Mouse (Mus musculus) skeletal muscle tissue, adult 2 months (tissue): ENCODE data around the gene A430078G23Rik.
"Not testable (repeated sequence)": the region's sequence is repeated elsewhere in the genome, so short reads cannot be mapped to it uniquely, and the experiment has no call there.

Experiments
- DNase-seq: peaks from one replicate; pipeline ENCODE4 v3.0.0-alpha.2; 2012; ENCODE audit warnings: low read depth, low spot score

The A430078G23Rik gene

DNA sequence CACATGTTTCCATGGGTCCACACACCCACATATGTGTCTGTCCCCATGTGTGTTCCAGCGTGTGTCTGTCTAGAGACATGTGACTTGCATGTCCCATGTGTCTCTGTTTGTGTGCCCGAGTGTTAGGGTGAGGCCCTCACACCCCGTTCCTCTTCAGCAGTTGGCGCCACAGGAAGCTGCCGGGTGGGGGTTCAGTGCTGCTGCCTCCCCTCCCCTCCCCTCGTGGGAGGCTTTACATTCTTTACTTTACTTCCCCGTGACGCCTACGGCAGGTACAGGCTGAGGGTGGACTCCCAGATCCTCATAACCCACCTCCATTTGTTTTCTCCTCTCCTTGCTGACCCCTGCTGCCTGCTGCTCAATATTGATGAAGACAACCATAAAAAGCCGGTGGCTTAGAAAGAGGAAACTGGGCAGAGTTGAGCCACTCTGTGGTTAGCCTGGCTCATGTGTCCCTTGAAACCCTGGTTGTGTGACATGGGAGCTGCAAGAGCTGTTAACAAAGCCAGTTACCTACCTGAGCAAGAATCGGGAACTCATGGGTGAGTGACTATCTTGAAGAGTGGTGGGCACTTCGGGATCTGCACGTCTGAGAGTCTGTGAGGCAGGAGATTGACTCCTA, at the start of gene A430078G23Rik:
Gene A430078G23Rik, plus strand, starts transcription at position 227 of the 622 bp plus-strand sequence.
- peak; percentile 13 for DNase-seq

DNA sequence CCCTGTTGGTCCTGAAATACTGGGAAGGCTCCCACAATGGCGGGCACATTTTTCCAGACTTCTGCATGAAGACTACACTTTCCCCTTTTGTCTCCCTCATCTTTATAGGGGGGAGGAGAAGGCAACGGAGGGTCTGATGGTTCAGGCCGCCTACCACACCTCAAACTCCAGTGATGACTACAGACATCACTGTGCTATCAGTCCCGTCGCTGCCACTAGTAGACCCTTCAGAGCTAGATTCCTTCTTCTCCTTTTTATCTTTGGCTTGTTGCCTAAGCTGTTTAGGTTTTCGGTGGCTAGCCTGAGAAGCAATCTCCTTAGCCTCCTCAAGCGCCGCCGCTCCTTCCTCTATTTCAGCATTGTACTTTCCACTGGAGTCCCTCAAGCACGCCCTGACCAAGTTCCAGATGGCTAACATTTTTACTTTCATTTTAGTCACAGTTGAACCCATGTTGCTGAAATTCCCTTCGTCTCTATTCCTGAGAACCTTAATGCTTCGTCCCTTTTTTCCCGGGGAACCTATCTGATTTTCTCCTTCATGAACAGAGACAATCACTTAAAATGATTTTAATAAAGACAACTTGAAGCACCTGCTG, 44.9 kb upstream of the A430078G23Rik start:
- peak; percentile 13 for DNase-seq

DNA sequence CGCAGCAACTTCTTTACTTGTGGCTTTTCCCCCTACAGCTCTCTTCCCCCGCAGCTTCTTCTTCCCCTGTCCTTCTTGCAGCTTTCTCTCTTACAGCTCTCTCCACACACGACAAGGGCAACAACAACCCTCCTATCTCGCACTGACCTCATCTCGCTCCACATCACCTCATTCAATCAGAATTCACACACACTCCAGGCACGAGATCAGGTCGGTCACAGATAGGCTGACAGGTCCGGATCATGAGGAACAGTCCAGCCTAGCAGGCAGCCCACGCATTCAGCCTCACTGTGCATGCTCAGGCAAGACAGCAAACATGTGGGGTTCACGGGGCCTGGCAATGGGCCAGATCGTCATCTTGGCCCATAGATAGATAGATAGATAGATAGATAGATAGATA, 43.6 kb upstream of the A430078G23Rik start:
- DNase-seq, result no peak

DNA sequence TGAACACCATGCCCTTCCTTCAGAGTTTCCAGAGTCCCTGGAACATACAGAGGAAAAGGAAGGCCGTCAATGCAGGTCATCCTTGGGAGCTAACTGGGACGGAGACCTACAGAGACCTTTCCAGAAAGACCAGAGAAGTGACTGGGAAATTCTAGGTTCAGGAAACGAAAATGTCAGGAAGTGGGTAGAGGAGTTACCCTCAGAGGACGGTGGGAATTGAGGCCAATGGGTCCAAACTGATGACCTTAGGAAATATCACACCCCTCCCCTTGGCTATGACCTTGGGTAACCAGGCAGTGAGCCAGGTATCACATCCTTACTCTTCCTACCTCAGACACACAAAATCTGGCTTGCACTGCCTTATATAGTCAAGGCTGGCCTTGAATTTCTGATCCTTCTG, 41.7 kb upstream of the A430078G23Rik start:
- DNase-seq, result no peak

DNA sequence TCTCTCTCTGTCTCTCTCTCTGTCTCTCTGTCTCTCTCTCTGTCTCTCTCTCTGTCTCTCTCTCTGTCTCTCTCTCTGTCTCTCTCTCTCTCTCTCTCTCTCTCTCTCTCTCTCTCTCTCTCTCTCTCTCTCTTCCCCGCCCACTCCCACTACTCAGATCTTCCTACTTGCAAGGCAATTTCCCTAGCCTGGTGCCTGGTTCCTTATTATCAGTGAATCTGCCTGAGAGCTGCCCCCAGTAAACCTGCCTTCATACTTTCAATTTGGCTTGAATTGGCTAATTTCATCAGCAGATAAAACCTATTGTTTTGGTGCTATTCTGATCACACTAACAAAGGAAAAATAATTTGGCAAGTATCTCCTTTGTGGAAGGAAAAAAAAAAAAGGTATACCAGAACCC, 39.8 kb upstream of the A430078G23Rik start:
- not testable (repeated sequence) for DNase-seq

DNA sequence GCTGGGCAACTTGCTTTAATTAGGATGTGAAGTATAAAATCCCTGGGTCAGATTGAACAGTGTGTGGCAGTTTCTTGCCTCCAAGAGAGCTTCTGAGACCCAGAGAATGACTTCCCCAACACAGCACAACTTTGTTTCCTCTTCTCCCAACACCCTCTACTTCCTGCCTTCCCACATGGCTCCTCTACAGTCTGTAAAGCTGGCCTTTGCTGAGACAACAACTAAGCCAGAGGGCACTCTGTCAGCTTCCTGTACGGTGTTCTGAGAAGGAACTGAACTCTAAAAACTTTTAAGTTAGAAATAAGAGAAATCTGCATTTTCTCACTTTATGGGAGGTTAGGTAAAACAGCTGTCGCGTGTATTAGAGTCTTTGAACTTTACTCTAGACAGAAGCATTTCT, 39.4 kb upstream of the A430078G23Rik start:
- DNase-seq, result peak; percentile 19

DNA sequence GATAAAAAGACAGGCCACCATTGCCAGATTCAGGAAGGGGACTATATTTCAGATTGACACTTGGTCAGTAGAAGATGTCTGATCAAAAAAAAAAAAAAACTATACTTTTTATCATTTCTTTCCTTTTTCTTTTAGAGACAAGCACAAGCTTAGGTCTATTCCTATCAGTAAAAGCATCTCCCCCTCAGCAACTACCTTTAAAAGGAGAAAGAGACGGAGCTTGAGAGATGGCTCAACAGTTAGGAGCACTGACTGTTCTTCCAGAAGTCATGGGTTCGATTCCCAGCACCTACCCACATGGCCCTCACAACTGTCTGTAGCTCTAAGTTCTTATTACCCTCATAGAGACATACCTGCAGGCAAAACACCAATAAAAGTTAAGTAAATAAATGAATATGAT, 38.9 kb upstream of the A430078G23Rik start:
- DNase-seq, result no peak

DNA sequence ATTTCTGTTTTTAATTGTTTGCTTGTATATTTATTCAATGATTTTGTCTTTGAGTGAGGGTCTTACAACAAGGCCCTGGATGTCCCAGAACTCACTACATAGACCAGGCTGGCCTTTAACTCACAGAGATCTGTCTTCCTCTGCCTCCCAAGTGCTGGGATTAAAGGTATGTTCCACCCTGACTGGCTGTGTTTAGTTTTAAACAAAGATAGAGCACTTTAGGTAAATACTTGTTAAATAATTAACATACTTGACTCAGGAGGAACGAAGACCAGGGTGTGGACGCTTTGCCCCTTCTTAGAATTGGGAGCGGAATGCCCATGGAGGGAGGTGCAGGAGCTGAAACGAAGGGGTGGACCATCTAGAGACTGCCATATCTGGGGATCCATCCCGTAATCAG, 36.6 kb upstream of the A430078G23Rik start:
- DNase-seq, result no peak

DNA sequence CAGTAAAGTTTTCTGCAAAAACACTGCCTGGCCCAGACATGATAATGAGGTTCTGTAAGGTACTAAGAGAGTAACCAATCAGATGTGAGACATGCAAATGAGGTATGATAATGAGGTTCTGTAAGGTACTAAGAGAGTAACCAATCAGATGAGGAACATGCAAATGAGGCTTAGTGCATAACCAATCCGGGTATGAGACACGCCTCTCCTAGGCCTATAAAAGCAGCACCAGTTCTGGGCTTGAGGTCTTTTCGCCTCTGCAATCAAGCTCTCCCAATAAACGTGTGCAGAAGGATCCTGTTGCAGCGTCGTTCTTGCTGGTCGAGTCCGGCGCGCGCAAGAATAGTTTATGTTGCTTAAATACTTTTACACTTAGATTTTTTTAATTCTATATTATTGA, 33.9 kb upstream of the A430078G23Rik start:
- DNase-seq, result not testable (repeated sequence)

DNA sequence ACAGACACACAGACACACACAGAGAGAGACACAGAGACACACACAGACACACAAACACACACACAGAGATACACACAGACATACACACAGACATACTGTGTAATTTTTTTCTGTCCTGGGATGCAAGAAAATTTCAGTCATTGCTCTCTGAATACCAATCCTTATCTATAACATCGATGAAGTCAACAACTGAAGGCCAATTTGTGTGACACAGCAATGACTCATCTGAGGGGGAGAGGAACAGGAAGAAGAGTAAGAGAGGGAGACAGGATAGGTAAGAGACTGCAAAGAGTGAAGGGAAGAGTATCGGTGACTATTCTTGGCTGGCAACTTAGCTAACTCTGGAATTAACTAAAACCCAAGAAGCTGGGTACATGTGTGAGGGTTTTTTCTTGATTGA, 29.0 kb upstream of the A430078G23Rik start:
- no peak for DNase-seq

DNA sequence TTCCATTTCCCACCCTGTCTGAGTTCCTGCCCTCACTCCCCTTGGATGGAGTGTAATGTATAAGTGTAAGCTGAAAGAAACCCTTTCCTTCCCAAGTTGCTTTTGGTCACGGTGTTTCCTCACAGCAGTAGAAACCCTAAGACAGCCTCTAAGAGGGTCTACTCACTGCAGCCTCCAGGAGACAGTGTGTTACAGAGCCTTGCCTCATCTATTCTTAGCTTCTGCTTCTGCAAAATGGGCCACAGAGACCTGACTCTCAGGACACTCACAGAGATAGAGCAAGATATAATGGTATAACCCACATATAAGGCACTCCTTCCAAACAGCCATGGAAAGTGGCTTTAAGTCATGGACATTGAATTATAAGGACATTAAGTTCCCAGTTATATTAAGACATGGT, 26.2 kb upstream of the A430078G23Rik start:
- DNase-seq, result no peak

DNA sequence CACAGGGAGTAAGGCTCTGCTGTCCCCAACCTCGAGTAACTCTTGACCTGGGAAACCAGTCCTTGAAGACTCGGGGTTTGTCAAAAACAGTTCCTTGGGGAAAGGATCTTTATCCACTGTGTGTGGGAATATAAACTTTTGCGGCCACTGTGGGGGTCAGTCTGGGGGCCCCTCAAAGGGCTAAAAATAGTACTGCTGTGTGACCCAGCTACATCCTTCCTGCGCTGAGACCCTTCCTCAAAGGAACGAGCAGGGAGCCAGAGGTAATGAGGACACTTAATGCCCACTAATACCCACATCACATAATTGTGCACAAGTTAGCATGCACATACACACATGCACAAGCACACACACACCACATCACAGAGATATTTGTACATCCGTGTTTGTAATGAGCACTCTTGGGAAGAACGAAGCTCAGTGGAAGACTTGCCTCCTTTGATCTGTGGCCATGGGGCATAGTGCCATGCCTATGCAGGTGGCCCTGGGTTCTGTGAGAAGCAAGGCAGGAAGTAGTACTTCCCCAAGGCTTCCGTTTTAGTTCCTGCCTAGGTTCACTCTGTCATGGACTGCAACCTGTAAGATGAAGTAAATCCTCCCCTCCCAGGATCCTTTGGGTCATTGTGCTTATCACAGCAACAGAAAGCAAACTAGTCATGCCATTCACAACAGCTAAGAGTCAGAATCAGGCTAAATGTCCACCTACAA, 25.5 kb upstream of the A430078G23Rik start:
- DNase-seq, result no peak

DNA sequence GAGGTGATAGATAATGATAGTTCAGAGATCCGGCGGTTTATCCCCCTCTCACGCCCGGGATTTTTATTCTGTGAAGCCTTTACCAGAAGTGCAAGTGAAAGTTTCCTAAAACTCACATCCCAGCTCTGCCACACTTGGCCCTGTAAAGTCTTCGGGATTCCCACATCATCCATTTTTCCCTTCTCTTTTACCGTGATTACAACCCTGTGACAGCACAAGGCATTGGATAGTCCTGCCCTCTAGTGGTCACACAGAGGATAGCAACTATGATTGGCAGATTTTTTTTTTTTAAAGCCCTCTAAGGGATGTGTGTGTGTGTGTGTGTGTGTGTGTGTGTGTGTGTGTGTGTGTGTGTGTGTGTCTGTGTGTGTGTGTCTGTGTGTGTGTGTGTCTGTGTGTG, 22.6 kb upstream of the A430078G23Rik start:
- DNase-seq, result peak; percentile 21

DNA sequence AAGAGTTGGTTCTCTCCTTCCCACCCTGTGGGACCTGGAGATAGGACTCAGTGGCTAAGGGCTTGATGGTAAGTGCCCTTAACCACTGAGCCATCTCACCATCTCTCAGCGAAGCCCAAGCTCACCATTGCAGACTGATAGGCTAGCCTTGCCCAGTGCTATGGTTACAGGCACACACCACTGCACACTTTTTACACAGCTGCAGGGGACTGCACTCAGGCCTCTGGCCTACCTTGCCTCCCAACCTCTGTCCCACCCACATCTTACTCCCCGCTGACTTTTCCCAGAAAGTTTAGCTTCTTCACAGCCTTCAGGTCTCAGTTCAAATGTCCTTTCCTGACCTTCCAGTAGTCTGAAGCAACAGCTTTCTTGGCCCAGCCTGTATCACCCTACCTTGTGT, 21.5 kb upstream of the A430078G23Rik start:
- no peak for DNase-seq

DNA sequence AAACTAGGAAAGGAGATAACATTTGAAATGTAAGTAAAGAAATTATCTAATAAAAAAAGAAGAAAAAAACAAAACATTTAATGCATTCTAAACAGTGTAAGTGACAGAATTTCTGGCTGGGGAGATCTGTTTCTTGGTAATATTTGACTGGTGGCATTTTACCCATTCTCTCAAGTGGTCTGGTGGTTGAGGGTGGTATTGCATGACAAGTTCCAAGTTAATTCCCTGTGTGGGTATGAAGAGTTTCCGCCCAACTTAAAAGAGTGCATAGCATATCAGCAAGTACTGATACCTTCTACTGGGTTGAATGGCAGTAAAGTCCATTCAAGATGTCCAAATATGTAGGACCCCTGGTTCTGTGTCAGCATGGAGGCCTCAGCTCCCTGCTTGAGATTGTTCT, 17.3 kb upstream of the A430078G23Rik start:
- no peak for DNase-seq

DNA sequence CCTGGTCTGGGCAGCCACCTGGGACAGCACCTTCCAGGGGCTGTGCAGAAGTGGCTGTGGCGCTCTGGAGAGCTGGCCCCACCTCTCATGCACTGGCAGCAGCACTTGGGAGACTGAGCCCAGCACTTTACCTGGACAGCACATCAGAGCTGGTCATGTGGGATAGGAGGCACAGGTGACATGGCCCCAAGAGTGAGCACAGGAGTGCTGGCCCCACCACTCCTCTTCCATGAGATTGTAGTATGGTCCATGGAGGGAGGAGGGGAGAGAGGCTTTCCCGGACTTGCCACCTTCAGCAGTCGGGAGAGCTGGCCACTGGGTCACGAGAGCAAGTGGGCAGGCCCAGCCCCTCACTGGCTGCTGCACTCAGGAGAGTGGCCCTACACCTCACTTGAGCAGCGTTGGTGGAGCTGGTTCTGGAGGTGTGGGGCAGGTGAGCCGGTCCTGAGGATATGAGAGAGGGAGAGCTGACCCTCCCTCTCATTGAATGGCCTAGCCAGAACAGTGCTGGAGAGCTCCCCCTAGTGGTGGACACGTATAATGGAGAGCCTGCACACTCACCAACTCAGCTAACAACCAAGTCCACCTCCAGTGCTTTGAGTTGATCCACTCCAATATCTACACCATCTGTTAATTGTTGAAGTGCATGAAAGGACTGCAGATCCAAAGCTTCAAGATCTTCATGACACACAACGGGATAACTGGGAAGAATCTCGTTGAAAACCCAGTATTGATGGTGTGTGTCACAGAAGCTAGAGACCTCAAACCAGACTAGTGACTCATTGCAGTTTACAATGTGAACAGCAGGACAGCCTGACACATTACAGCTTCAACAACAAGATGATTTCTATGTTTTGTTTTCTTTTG, 16.3 kb upstream of the A430078G23Rik start:
- peak; percentile 19 for DNase-seq

DNA sequence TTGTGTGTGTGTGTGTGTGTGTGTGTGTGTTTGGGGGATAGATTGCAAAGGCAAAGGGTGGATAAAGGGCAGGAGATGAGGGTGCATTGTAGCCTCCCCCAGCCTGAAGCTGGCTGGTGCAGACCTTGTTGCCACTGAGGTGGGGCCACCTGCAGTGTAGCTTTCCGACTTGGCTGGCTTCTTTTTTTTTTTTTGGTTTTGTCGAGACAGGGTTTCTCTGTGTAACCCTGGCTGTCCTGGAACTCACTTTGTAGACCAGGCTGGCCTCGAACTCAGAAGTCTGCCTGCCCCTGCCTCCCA, 15.7 kb upstream of the A430078G23Rik start:
- not testable (repeated sequence) for DNase-seq

DNA sequence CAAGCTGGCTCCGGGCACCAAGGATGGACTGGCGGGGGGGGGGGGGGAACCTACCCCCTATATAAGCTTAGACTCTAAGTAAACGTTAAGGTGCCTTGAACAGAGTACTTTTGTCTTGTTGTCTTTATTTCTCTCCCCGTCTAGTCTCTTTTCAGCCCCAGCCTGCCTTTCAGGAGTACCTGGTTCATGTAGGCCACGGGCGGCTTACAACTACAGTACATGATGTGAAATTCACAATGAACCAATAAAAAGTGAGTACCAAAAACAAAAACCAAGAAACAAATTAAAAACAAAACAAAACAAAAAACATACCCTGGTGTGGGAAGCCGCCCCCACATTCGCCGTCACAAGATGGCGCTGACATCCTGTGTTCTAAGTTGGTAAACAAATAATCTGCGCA, 15.2 kb upstream of the A430078G23Rik start:
- no peak for DNase-seq

DNA sequence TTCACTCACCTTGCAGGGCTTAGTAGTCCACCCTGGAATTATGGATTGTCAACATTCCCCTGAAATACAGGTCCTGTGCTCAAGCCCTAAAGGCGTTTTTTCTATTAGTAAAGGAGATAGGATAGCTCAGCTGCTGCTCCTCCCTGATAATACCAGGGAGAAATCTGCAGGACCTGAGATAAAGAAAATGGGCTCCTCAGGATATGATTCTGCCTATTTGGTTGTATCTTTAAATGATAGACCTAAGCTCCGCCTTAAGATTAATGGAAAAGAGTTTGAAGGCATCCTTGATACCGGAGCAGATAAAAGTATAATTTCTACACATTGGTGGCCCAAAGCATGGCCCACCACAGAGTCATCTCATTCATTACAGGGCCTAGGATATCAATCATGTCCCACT, 12.5 kb upstream of the A430078G23Rik start:
- not testable (repeated sequence) for DNase-seq

DNA sequence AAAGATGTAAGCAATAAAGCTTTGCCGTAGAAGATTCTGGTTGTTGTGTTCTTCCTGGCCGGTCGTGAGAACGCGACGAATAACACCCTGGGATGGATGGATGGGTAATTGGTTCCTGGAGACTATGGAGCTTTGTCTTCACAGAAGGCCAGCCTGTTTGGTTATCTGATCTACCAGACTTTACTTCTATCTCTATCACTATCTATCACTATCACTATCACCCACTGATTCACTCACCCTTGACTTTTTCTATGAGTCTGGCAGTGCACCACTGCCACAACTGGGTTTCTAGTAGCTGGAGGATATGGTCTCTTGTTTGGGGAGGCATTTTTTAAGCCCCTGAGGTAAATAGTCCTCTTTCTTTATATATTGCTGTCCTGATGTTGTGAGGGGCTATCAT, 7.9 kb upstream of the A430078G23Rik start:
- DNase-seq, result no peak

DNA sequence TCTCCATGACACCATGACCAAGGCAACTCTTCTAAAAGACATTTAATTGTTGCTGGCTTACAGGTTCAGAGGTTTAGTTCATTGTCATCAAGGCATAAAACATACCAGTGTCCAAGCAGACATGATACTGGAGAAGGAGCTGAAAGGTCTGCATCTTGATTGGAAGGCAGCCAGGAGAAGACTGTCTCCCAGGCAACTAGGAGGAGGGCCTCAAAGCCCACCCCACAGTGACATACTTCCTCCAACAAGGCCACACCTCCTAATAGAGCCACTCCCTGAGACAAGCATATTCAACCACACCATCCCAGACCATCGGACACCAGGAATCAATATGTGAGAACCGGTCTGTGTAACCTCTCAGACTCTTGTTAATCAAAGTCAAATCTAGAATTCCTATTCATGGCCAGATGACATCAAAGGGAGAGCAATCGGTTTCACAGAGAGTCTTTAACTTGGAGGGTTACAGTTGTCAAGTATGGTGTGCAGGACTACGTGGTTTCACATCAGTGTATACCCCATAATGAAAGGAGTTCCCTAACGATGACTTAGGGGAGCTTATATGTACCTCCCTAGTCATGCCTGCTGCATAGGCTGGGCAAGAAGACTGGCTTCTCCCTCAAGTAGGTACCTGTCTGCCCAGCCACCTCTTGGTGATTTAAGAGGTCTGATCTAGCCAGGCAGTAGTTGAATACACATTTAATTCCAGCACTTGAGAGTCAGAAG, 6.4 kb upstream of the A430078G23Rik start:
- DNase-seq, result no peak
